Mouse (Mus musculus): ENCODE data around the gene Taf3.

DNA sequence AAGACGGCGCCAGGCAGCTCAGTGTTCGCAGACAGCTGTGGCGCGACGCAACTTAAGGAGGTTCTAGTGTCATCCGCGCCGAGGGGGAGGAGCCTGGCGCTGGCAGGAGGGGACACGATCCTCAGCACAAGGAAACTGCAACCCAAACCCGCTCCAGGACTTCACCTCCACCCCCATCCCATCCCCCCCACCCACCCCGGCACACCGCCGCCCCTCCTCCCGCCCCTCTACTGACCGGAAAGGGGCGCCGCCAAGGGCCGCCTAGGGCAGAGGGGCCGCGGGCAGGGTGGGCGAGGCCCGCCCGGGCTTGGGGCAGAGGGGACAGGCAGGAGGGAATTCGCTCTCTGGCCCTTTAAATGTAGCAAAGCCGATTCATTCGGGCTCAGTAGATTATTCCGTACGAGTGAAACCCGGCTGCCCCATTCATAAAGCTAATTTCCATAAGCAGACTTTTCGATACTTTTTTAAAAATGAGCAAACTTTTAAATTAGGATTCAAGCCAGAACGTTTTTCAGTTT is 169.8 kb downstream of the Taf3 start:
- no peak for TF ChIP-seq CTCF (IDR thresholded peaks at IDR 0.05; ENCODE audit: extremely low read depth, insufficient read depth, low read length)
- TF ChIP-seq POLR2A (IDR thresholded peaks at IDR 0.05; ENCODE audit: extremely low read depth, insufficient read depth, low read length), result no peak

Data from cortical plate, adult 2 months (tissue).